8 mouse cellular contexts compared by ENCODE assay signal in the genomic region with DNA sequence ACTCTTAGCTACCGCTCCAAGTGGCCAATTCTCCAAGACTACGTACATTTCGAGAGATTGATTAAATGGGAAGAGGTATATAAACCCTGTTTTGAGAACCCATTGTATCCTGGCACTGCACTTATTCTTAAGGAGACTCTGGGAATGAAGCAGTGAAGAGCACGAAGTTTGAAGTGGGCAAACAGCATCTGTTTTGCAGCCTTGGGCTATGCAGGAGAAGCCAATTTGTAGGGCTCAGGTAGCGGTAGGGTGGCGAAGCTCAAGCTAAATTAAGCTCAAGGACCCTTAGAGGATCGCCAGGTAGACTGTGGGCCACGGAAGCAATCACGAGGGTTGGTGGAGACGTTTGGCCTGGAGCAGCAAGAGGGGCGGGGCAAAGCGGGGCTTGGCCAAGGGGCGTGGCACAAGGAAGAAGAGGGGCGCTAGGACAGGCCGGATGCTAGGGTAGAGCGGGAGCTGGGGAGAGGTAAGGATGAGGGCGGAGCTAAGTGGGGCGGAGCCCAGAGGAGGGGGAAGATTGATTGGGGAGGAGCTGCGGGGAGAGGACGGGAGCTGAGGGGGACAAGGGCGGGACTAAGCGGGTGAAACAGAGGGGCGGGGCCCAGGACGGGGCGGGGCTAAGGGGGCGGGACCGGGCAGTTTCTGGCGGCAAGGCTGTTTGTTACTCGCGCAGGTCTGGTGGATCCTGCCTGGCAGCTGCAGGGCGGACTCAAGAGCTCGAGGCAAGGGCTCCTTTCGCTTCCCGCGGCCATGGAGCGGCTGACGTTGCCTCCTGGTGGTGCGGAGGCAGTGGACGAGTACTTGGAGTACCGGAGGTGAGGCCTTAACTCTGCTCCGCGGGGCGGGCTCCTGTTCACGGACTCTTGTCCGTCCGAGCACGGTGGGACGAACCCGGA. TPM values are rescaled to one million over a fixed set of nuclear protein-coding genes. Genes with fewer than 3 reads are reported as not detected.
DNase-seq lines count a peak whose midpoint lies in the region; ATAC-seq lines count a peak whose summit lies in the region.

A gene (plus strand): TSS at position 581 of the 896 bp plus-strand sequence.

- H3K27ac ChIP-seq in forebrain, embryonic 10.5 days: peak within 1 kb of the TSS; percentile 86
- peak within 1 kb of the TSS; percentile 75 for H3K27ac ChIP-seq in heart, embryonic 16.5 days (ENCODE audit: low read length)
- peak within 1 kb of the TSS; percentile 87 for H3K27ac ChIP-seq in liver, embryonic 15.5 days (replicated peaks)
- no peak within 1 kb of the TSS for H3K27ac ChIP-seq in neural tube, embryonic 12.5 days

- no peaks in the 10 kb centered on the region for H3K9me3 ChIP-seq in forebrain, embryonic 10.5 days
- H3K9me3 ChIP-seq in heart, embryonic 16.5 days (replicated peaks; ENCODE audit: control insufficient read depth, low read length): no peaks in the 10 kb centered on the region
- H3K9me3 ChIP-seq in liver, embryonic 15.5 days (replicated peaks): no peaks in the 10 kb centered on the region
- H3K9me3 ChIP-seq in neural tube, embryonic 12.5 days: no peaks in the 10 kb centered on the region

- peaks cover 22% of the 10 kb centered on the region for H3K4me1 ChIP-seq in forebrain, embryonic 10.5 days
- peaks cover 7% of the 10 kb centered on the region for H3K4me1 ChIP-seq in heart, embryonic 16.5 days (ENCODE audit: control insufficient read depth, insufficient read depth, low read length)
- peaks cover 24% of the 10 kb centered on the region for H3K4me1 ChIP-seq in liver, embryonic 15.5 days (replicated peaks)
- 0 out of 2 replicates have a peak, but pooled peaks cover 10% of the 10 kb centered on the region for H3K4me1 ChIP-seq in neural tube, embryonic 12.5 days

- DNase-seq in c-Kit-negative CD71-positive TER-119-positive erythroid progenitor cells, embryonic 14.5 days (ENCODE audit: low read depth, low spot score): peak; percentile 74
- DNase-seq in forebrain, embryonic 10.5 days (ENCODE audit: extremely low spot score, low spot score): peak; percentile 96
- peak; percentile 89 to 92 for DNase-seq in kidney, postnatal 36 days
- peak; percentile 78 for DNase-seq in telencephalon, adult 2 months (ENCODE audit: low read depth, low spot score)

- H3K4me2 ChIP-seq in heart, embryonic 16.5 days (ENCODE audit: low read depth, low read length): peak within 1 kb of the TSS; percentile 97
- peak within 1 kb of the TSS; percentile 97 for H3K4me2 ChIP-seq in liver, embryonic 15.5 days
- H3K4me2 ChIP-seq in neural tube, embryonic 12.5 days (replicated peaks): peak within 1 kb of the TSS; percentile 86

- peaks cover 8% of the 10 kb centered on the region for H3K27me3 ChIP-seq in forebrain, embryonic 10.5 days (ENCODE audit: poor library complexity, severe bottlenecking)
- no peaks in the 10 kb centered on the region for H3K27me3 ChIP-seq in heart, embryonic 16.5 days (ENCODE audit: control insufficient read depth, insufficient read depth, low read length)
- H3K27me3 ChIP-seq in liver, embryonic 15.5 days: no peaks in the 10 kb centered on the region
- H3K27me3 ChIP-seq in neural tube, embryonic 12.5 days (replicated peaks): no peaks in the 10 kb centered on the region

- no peaks in the 10 kb centered on the region for H3K36me3 ChIP-seq in forebrain, embryonic 10.5 days (replicated peaks)
- no peaks in the 10 kb centered on the region for H3K36me3 ChIP-seq in heart, embryonic 16.5 days (ENCODE audit: control insufficient read depth, insufficient read depth)
- no peaks in the 10 kb centered on the region for H3K36me3 ChIP-seq in liver, embryonic 15.5 days (replicated peaks)
- no peaks in the 10 kb centered on the region for H3K36me3 ChIP-seq in neural tube, embryonic 12.5 days

- ATAC-seq in CD4-positive, CD25-positive, alpha-beta regulatory T cell, adult 4 months: peak; percentile 98
- ATAC-seq in heart, embryonic 16.5 days (replicated peaks; ENCODE audit: extremely low read depth, insufficient read depth, low FRiP score): peak; percentile 97
- ATAC-seq in liver, embryonic 15.5 days (ENCODE audit: insufficient read depth): peak; percentile 98
- ATAC-seq in neural tube, embryonic 12.5 days (ENCODE audit: low FRiP score, low read depth): peak; percentile 98

- 5% methylated on average over 46 of the region's 49 CpGs for WGBS in forebrain, embryonic 10.5 days
- WGBS in heart, embryonic 16.5 days: 4% methylated on average over 47 of the region's 49 CpGs
- 5% methylated on average over 49 of the region's 49 CpGs for WGBS in liver, embryonic 15.5 days (ENCODE audit: insufficient replicate concordance)
- 3% methylated on average over 47 of the region's 49 CpGs for WGBS in neural tube, embryonic 12.5 days

- peak within 1 kb of the TSS; percentile 81 for H3K9ac ChIP-seq in heart, embryonic 16.5 days (ENCODE audit: low read length)
- H3K9ac ChIP-seq in liver, embryonic 15.5 days: peak within 1 kb of the TSS; percentile 74
- H3K9ac ChIP-seq in neural tube, embryonic 12.5 days: peak within 1 kb of the TSS; percentile 65

- peak within 1 kb of the TSS; percentile 61 for H3K4me3 ChIP-seq in forebrain, embryonic 10.5 days
- H3K4me3 ChIP-seq in heart, embryonic 16.5 days (ENCODE audit: low read length): peak within 1 kb of the TSS; percentile 75
- H3K4me3 ChIP-seq in liver, embryonic 15.5 days (replicated peaks): peak within 1 kb of the TSS; percentile 66
- H3K4me3 ChIP-seq in neural tube, embryonic 12.5 days: peak within 1 kb of the TSS; percentile 50

RNA-seq across cellular contexts. Expression of the gene that starts here (rescaled TPM):
- polyA plus RNA-seq in CD4-positive, CD25-positive, alpha-beta regulatory T cell, adult 4 months (2017; shearing (Covaris generic)): 1 to 10 TPM; 4.3 to 6.4 TPM
- 3.5 and 5.8 TPM in 2 replicates for polyA plus RNA-seq in forebrain, embryonic 10.5 days (2016; fragmentation: Nextera tagmentation; extraction: Ambion mirVana)
- 3.9 and 5.4 TPM in 2 replicates for polyA plus RNA-seq in heart, embryonic 16.5 days (2015; fragmentation: Nextera tagmentation; extraction: Ambion mirVana)
- 1.6 and 2.1 TPM in 2 replicates for polyA plus RNA-seq in liver, embryonic 15.5 days (2015; fragmentation: Nextera tagmentation; extraction: Ambion mirVana)
- polyA plus RNA-seq in neural tube, embryonic 12.5 days (2016; fragmentation: Nextera tagmentation; extraction: Ambion mirVana): 4.2 and 4.4 TPM in 2 replicates
